Mouse (Mus musculus) limb, embryonic 13.5 days (tissue): ENCODE measurements around the gene Styk1. TPM values are rescaled to one million over a fixed set of nuclear protein-coding genes. Genes with fewer than 3 reads are reported as not detected.
A peak's percentile ranks its signal among the peaks of the same experiment; 100 is the strongest.

Source experiments
- ATAC-seq: fragments of 200-750 bp; cut with Nextera tagmentation; 2 replicates; pipeline ENCODE4 v1.8.0; 2017; ENCODE audit warnings: low read depth, moderate number of reproducible peaks, moderate TSS enrichment; ENCODE audit not compliant: low FRiP score
- H3K27ac ChIP-seq: fragments of 300-500 bp; sonication (generic); 2 replicates; pipeline ENCODE4 v1.5.1; 2015; ENCODE audit warnings: inconsistent platforms, mild to moderate bottlenecking, moderate library complexity
- H3K27me3 ChIP-seq: fragments of 300-500 bp; sonication (generic); 2 replicates; pipeline ENCODE4 v1.6.1; 2015; ENCODE audit warnings: mild to moderate bottlenecking, inconsistent platforms
- H3K36me3 ChIP-seq: fragments of 300-500 bp; sonication (generic); 2 replicates; pipeline ENCODE4 v1.6.1; 2015; ENCODE audit warnings: inconsistent platforms, mild to moderate bottlenecking, moderate library complexity
- H3K4me1 ChIP-seq: fragments of 300-500 bp; sonication (generic); 2 replicates; pipeline ENCODE4 v1.6.1; 2015; ENCODE audit warnings: inconsistent platforms
- H3K4me2 ChIP-seq: fragments of 300-500 bp; sonication (generic); replicated peaks from 2 replicates; pipeline ENCODE4 v1.6.1; 2015; ENCODE audit warnings: inconsistent platforms, mild to moderate bottlenecking, moderate library complexity
- H3K4me3 ChIP-seq: fragments of 300-500 bp; sonication (generic); 2 replicates; pipeline ENCODE4 v1.5.1; 2015; ENCODE audit warnings: moderate library complexity, mild to moderate bottlenecking, inconsistent platforms
- H3K9ac ChIP-seq: fragments of 300-500 bp; sonication (generic); 2 replicates; pipeline ENCODE4 v1.6.1; 2015; ENCODE audit warnings: mild to moderate bottlenecking, inconsistent platforms
- H3K9me3 ChIP-seq: fragments of 300-500 bp; sonication (generic); 2 replicates; pipeline ENCODE4 v1.6.1; 2016; ENCODE audit warnings: inconsistent platforms
- WGBS: fragments of 180-500 bp; shearing (Covaris S2); methylation state at CpG from one replicate; pipeline ENCODE4 v1.1.7; 2015; 5-methylcytosine and 5-hydroxymethylcytosine counted together
- polyA plus RNA-seq: library from polyadenylated mRNA; unstranded; fragments of >200 nt; fragmentation: Nextera tagmentation; extraction: Ambion mirVana; gene quantifications from 2 replicates; pipeline ENCODE4 v1.2.1, GENCODE M21; 2015

The Styk1 gene
- polyA plus RNA-seq, 1 experiment from 2014 or later, result 2.1 TPM

GRCm38 (mm10) chr6:131383713-131384330 is 30.4 kb upstream of the Styk1 start:
- H3K27me3 ChIP-seq, result no peaks in the 10 kb centered on the region
- 0 out of 2 replicates have a peak overlapping the region, but pooled peaks have one; percentile 3 for H3K4me2 ChIP-seq
- ATAC-seq, result 0 out of 2 replicates have a peak, but pooled peaks have one; percentile 7
- H3K36me3 ChIP-seq, result peaks cover 17% of the 10 kb centered on the region
- H3K9me3 ChIP-seq, result no peaks in the 10 kb centered on the region
- peaks cover 43% of the 10 kb centered on the region for H3K4me1 ChIP-seq
- H3K9ac ChIP-seq, result no peak overlapping the region
- H3K4me3 ChIP-seq, result no peak overlapping the region
- no peak overlapping the region for H3K27ac ChIP-seq
- WGBS, result 38% methylated on average over 6 of the region's 6 CpGs

- no peak overlapping the region for H3K27ac ChIP-seq
Observed at GRCm38 (mm10) chr6:131382984-131383337, 29.6 kb upstream of the Styk1 start.

GRCm38 (mm10) chr6:131382232-131382983 is 29.0 kb upstream of the Styk1 start:
- H3K27ac ChIP-seq, result 0 out of 2 replicates have a peak overlapping the region, but pooled peaks have one; percentile 15
- 57% methylated on average over 14 of the region's 14 CpGs for WGBS
- H3K9ac ChIP-seq, result 0 out of 2 replicates have a peak overlapping the region, but pooled peaks have one; percentile 19

More at GRCm38 (mm10) chr6:131382984-131383337, 29.6 kb upstream of the Styk1 start:
- no peak for ATAC-seq
- H3K9ac ChIP-seq, result no peak overlapping the region
- peaks cover 41% of the 10 kb centered on the region for H3K4me1 ChIP-seq
- peak overlapping the region; percentile 16 for H3K4me2 ChIP-seq
- H3K9me3 ChIP-seq, result no peaks in the 10 kb centered on the region
- no peak overlapping the region for H3K4me3 ChIP-seq
- peaks cover 25% of the 10 kb centered on the region for H3K36me3 ChIP-seq
- H3K27me3 ChIP-seq, result no peaks in the 10 kb centered on the region
- WGBS, result 39% methylated on average over 3 of the region's 3 CpGs

GRCm38 (mm10) chr6:131378858-131379428 is 25.5 kb upstream of the Styk1 start:
- H3K27me3 ChIP-seq, result no peaks in the 10 kb centered on the region
- no peak overlapping the region for H3K4me3 ChIP-seq
- H3K4me2 ChIP-seq, result no peak overlapping the region
- peaks cover 18% of the 10 kb centered on the region for H3K4me1 ChIP-seq
- no peak overlapping the region for H3K9ac ChIP-seq
- H3K36me3 ChIP-seq, result peaks cover 59% of the 10 kb centered on the region
- H3K27ac ChIP-seq, result no peak overlapping the region
- WGBS, result 96% methylated on average over 18 of the region's 18 CpGs
- no peak for ATAC-seq
- H3K9me3 ChIP-seq, result no peaks in the 10 kb centered on the region

More at GRCm38 (mm10) chr6:131382232-131382983, 29.0 kb upstream of the Styk1 start:
- no peaks in the 10 kb centered on the region for H3K9me3 ChIP-seq
- peaks cover 31% of the 10 kb centered on the region for H3K36me3 ChIP-seq
- no peak for ATAC-seq
- no peaks in the 10 kb centered on the region for H3K27me3 ChIP-seq
- peaks cover 40% of the 10 kb centered on the region for H3K4me1 ChIP-seq
- H3K4me2 ChIP-seq, result peak overlapping the region; percentile 16
- no peak overlapping the region for H3K4me3 ChIP-seq

GRCm38 (mm10) chr6:131377378-131377777 is 24.0 kb upstream of the Styk1 start:
- ATAC-seq, result no peak
- H3K36me3 ChIP-seq, result peaks cover 74% of the 10 kb centered on the region

GRCm38 (mm10) chr6:131374594-131375340 is 21.4 kb upstream of the Styk1 start:
- H3K9me3 ChIP-seq, result no peaks in the 10 kb centered on the region
- no peak overlapping the region for H3K9ac ChIP-seq
- H3K4me2 ChIP-seq, result no peak overlapping the region
- H3K27ac ChIP-seq, result no peak overlapping the region
- no peaks in the 10 kb centered on the region for H3K27me3 ChIP-seq
- 86% methylated on average over 13 of the region's 13 CpGs for WGBS
- ATAC-seq, result 0 out of 2 replicates have a peak, but pooled peaks have one; percentile 24
- no peak overlapping the region for H3K4me3 ChIP-seq
- peaks cover 90% of the 10 kb centered on the region for H3K36me3 ChIP-seq
- no peaks in the 10 kb centered on the region for H3K4me1 ChIP-seq

More at GRCm38 (mm10) chr6:131377378-131377777, 24.0 kb upstream of the Styk1 start:
- Histone ChIP-seq H3K4me2 (no peak overlapping the region), H3K27ac (no peak overlapping the region), H3K4me3 (no peak overlapping the region), H3K9ac (no peak overlapping the region), H3K27me3 (no peaks in the 10 kb centered on the region), H3K9me3 (no peaks in the 10 kb centered on the region), H3K4me1 (peaks cover 2% of the 10 kb centered on the region)
- WGBS, result 95% methylated on average over 5 of the region's 5 CpGs

- Histone ChIP-seq H3K36me3 (peaks cover 89% of the 10 kb centered on the region), H3K27me3 (no peaks in the 10 kb centered on the region), H3K9ac (no peak overlapping the region), H3K27ac (no peak overlapping the region), H3K9me3 (no peaks in the 10 kb centered on the region), H3K4me2 (no peak overlapping the region), H3K4me3 (no peak overlapping the region), H3K4me1 (no peaks in the 10 kb centered on the region)
- WGBS, result 90% methylated on average over 5 of the region's 5 CpGs
- ATAC-seq, result no peak
Observed at GRCm38 (mm10) chr6:131373160-131373559, 19.8 kb upstream of the Styk1 start.

GRCm38 (mm10) chr6:131370767-131371166 is 17.4 kb upstream of the Styk1 start:
- Histone ChIP-seq H3K9ac (no peak overlapping the region), H3K27me3 (no peaks in the 10 kb centered on the region), H3K36me3 (peaks cover 93% of the 10 kb centered on the region), H3K27ac (no peak overlapping the region), H3K4me2 (no peak overlapping the region), H3K4me1 (no peaks in the 10 kb centered on the region), H3K4me3 (no peak overlapping the region), H3K9me3 (no peaks in the 10 kb centered on the region)
- no peak for ATAC-seq
- WGBS, result 93% methylated on average over 5 of the region's 5 CpGs

- Histone ChIP-seq H3K36me3 (peaks cover 91% of the 10 kb centered on the region), H3K27me3 (no peaks in the 10 kb centered on the region), H3K9me3 (no peaks in the 10 kb centered on the region), H3K27ac (no peak overlapping the region), H3K9ac (no peak overlapping the region), H3K4me3 (no peak overlapping the region), H3K4me2 (no peak overlapping the region), H3K4me1 (no peaks in the 10 kb centered on the region)
- no peak for ATAC-seq
- 86% methylated on average over 8 of the region's 8 CpGs for WGBS
Observed at GRCm38 (mm10) chr6:131369866-131370616, 16.6 kb upstream of the Styk1 start.

- H3K27ac ChIP-seq, result no peak overlapping the region
- no peaks in the 10 kb centered on the region for H3K27me3 ChIP-seq
- peaks cover 81% of the 10 kb centered on the region for H3K36me3 ChIP-seq
- H3K9ac ChIP-seq, result no peak overlapping the region
- no peaks in the 10 kb centered on the region for H3K4me1 ChIP-seq
- peak; percentile 57; the same call in 1 of the 2 replicates for ATAC-seq
- 52% methylated on average over 4 of the region's 4 CpGs for WGBS
- no peaks in the 10 kb centered on the region for H3K9me3 ChIP-seq
- H3K4me3 ChIP-seq, result no peak overlapping the region
- H3K4me2 ChIP-seq, result no peak overlapping the region
Observed at GRCm38 (mm10) chr6:131367101-131367500, 13.7 kb upstream of the Styk1 start.

GRCm38 (mm10) chr6:131364353-131364752 is 11.0 kb upstream of the Styk1 start:
- no peak for ATAC-seq
- H3K4me3 ChIP-seq, result no peak overlapping the region
- H3K4me2 ChIP-seq, result no peak overlapping the region
- no peaks in the 10 kb centered on the region for H3K27me3 ChIP-seq
- no peak overlapping the region for H3K9ac ChIP-seq
- no peak overlapping the region for H3K27ac ChIP-seq
- H3K36me3 ChIP-seq, result peaks cover 57% of the 10 kb centered on the region
- no peaks in the 10 kb centered on the region for H3K9me3 ChIP-seq
- H3K4me1 ChIP-seq, result no peaks in the 10 kb centered on the region
- WGBS, result 92% methylated on average over 2 of the region's 2 CpGs
